Mouse (Mus musculus): ENCODE results near the gene Fam129b. TPM values are rescaled to one million over a fixed set of nuclear protein-coding genes. Genes with fewer than 3 reads are reported as not detected.

The Fam129b gene
- total and polyA plus RNA-seq, 3 experiments: 0.26 to 0.55 (median 0.50) TPM

GRCm38 (mm10) chr2:32961192-32961995 is 85.5 kb downstream of the Fam129b start, which contains the start of the genes Rpl12 and Lrsam1:
Gene Rpl12 (plus strand): TSS chr2:32961559.
Gene Lrsam1 (minus strand): TSS chr2:32961614.
- peak; percentile 91 for DNase-seq (ENCODE audit: extremely low read depth)
- H3K79me2 ChIP-seq (replicated peaks; ENCODE audit: control insufficient read depth, extremely low read depth, insufficient read depth, poor library complexity, severe bottlenecking): peaks cover 34% of the 10 kb centered on the region
- peaks cover 8 to 35% of the 10 kb centered on the region in 2 experiments for H3K4me1 ChIP-seq (ENCODE audit: control insufficient read depth in 1 of 2, insufficient read depth in 2 of 2)
- peak within 1 kb of the TSS; percentile 93 for H3K4me2 ChIP-seq (ENCODE audit: insufficient read depth, low read depth, poor library complexity, severe bottlenecking)
- no peaks in the 10 kb centered on the region for H3K9me3 ChIP-seq (replicated peaks; ENCODE audit: low read length)
- TF ChIP-seq RCOR1 (conservative IDR thresholded peaks at IDR 0.05; ENCODE audit: low read depth, low read length) (no peak), IRF4 (IDR thresholded peaks at IDR 0.05; ENCODE audit: low read depth, low read length) (no peak), KAT2A (IDR thresholded peaks at IDR 0.05; ENCODE audit: insufficient replicate concordance, low read length) (peak; percentile 85), MYC (IDR thresholded peaks at IDR 0.05; ENCODE audit: low read depth, low read length) (peak; percentile 97), NELFE (IDR thresholded peaks at IDR 0.05; ENCODE audit: low read depth, low read length) (peak; percentile 98), CTCF (conservative IDR thresholded peaks at IDR 0.05 in 1 of 2, IDR thresholded peaks at IDR 0.05 in 1 of 2; ENCODE audit: low read depth in 2 of 2, low read length in 2 of 2) (no peak), GABPA (IDR thresholded peaks at IDR 0.05; ENCODE audit: insufficient replicate concordance, low read depth, low read length) (no peak), MAX (IDR thresholded peaks at IDR 0.05; ENCODE audit: low read length) (peak; percentile 93), PAX5 (IDR thresholded peaks at IDR 0.05; ENCODE audit: low read length) (no peak), CHD2 (IDR thresholded peaks at IDR 0.05; ENCODE audit: low read length) (peak; percentile 99), SMC3 (IDR thresholded peaks at IDR 0.05; ENCODE audit: low read depth, low read length) (no peak), NRF1 (IDR thresholded peaks at IDR 0.05; ENCODE audit: low read depth, low read length) (peak; percentile 62), TCF12 (IDR thresholded peaks at IDR 0.05; ENCODE audit: low read depth, low read length) (peak; percentile 98), MAZ (IDR thresholded peaks at IDR 0.05; ENCODE audit: low read depth, low read length) (peak; percentile 37; the same call in 1 of the 2 replicates), SIN3A (IDR thresholded peaks at IDR 0.05; ENCODE audit: low read length) (peak; percentile 65; the same call in 1 of the 2 replicates), MAFK (IDR thresholded peaks at IDR 0.05; ENCODE audit: insufficient replicate concordance, low read length) (no peak), MXI1 (IDR thresholded peaks at IDR 0.05; ENCODE audit: low read depth, low read length) (peak; percentile 96), ZMIZ1 (IDR thresholded peaks at IDR 0.05; ENCODE audit: low read depth, low read length) (peak; percentile 96), HCFC1 (IDR thresholded peaks at IDR 0.05; ENCODE audit: low read depth, low read length) (peak; percentile 92), POLR2AphosphoS2 (IDR thresholded peaks at IDR 0.05; ENCODE audit: low read depth, low read length) (peak; percentile 95; the same call in 1 of the 2 replicates), TBP (conservative IDR thresholded peaks at IDR 0.05; ENCODE audit: low read depth, low read length) (peak; percentile 97), POLR2A (IDR thresholded peaks at IDR 0.05; ENCODE audit: low read depth, low read length) (peak; percentile 99), ELF1 (IDR thresholded peaks at IDR 0.05; ENCODE audit: low read depth, low read length) (peak; percentile 73)
- peak within 1 kb of the TSS; percentile 90 for H3K27ac ChIP-seq (ENCODE audit: insufficient read depth, low read depth)
- in situ Hi-C loops (cut with MboI; ENCODE audit: low pct_ligation_motif_present, low pct_unique_long_range_greater_than_20kb, low sequenced_read_pairs): no loop called here
- dilution Hi-C loops (cut with MboI; ENCODE audit: extremely low pct_ligation_motif_present, extremely low pct_unique_long_range_greater_than_20kb, low sequenced_read_pairs): no loop called here
- H3K36me3 ChIP-seq (replicated peaks in 1 of 2; ENCODE audit: control insufficient read depth in 1 of 2, insufficient read depth in 1 of 2, low read length in 1 of 2): peaks cover 27 to 58% of the 10 kb centered on the region in 2 experiments
- peak within 1 kb of the TSS; percentile 82 to 97 (median 93) for H3K4me3 ChIP-seq (replicated peaks in 1 of 3; ENCODE audit: low read depth in 2 of 3, low read length in 2 of 3, poor library complexity in 1 of 3)
- H3K27me3 ChIP-seq (replicated peaks): no peaks in the 10 kb centered on the region
- H3K9ac ChIP-seq (ENCODE audit: insufficient read depth, low read depth): peak within 1 kb of the TSS; percentile 100
